Mouse (Mus musculus): ENCODE results near the gene Mrvi1. TPM values are rescaled to one million over a fixed set of nuclear protein-coding genes. Genes with fewer than 3 reads are reported as not detected.

Gene Mrvi1
- polyA plus RNA-seq, 1 experiment from 2014 or later, result 0.59 TPM

DNA sequence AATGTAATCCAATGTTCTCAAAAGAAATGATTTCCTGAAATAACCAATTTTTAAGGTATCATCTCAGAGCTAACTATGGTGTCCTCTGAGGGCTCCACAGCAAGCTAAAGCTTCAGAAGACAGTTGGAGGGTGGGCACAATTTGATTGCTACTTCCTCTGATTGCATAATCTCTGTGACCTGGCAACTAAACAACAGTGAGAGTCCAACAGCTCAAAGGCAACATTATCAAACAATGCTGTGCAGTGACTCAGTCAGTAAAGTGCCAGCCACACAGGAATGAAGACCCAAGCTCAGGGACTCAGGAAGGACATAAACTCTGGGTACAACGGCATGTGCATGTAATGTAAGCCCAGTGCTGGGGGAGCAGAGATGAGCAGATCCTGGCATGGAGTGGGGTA lies 149.2 kb downstream of the Mrvi1 start:
- Histone ChIP-seq H3K9ac (no peak overlapping the region), H3K27me3 (replicated peaks) (no peaks in the 10 kb centered on the region), H3K4me1 (no peaks in the 10 kb centered on the region), H3K4me3 (no peak overlapping the region), H3K27ac (no peak overlapping the region), H3K9me3 (no peaks in the 10 kb centered on the region), H3K36me3 (replicated peaks) (peaks cover 15% of the 10 kb centered on the region; the same call in 1 of the 2 replicates), H3K4me2 (no peak overlapping the region)
- WGBS, result 91% methylated on average over 1 of the region's 1 CpGs
- ATAC-seq (replicated peaks), result no peak

DNA sequence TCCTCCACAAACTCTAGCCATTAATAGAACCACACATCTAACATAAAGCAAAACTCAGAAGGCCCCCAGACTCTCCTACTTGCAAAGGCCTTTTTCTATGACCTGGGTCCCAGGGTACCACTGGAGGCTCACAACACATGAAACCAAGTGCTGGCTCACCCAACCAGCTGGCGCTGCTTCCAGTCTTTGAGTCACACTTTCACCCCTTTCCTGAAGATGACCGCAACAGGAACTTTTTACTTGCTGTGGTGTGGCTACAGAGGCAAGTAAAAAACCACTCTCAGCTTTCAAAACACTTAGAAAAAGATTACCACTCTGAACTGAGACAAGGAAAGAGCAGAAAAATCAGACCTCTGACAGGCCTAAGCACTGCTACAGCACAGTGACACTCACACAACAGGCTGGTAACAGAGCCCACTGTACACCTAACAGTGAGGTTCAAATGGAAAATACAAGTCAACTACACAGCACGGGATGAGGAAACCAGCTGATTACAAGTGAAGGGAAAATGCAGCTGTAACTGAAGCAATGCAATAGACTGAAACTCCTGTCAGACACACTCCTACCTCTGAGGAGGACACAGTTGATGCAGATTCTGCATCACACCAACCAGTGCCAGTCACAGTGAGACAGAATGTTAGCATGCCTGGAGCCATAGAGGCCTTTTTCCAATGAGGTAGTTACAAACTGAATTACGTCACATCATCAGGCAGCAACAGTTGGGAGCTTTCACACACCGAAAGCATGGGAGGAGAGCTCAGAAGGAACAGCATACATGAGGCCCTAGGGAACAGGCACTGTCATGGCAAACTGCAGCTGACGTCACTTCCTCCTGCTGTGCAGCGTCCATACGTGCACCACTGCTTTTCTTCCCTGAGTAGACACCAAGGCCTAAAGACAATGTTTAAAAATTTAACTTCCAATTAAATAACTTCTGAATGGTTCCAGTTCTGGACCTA lies 158.0 kb downstream of the Mrvi1 start:
- Histone ChIP-seq H3K4me2 (no peak overlapping the region), H3K36me3 (replicated peaks) (peaks cover 22% of the 10 kb centered on the region; the same call in 1 of the 2 replicates), H3K9me3 (no peaks in the 10 kb centered on the region), H3K4me1 (no peaks in the 10 kb centered on the region), H3K27ac (no peak overlapping the region), H3K27me3 (replicated peaks) (no peaks in the 10 kb centered on the region), H3K4me3 (no peak overlapping the region), H3K9ac (no peak overlapping the region)
- WGBS, result 90% methylated on average over 8 of the region's 8 CpGs
- ATAC-seq (replicated peaks), result no peak

DNA sequence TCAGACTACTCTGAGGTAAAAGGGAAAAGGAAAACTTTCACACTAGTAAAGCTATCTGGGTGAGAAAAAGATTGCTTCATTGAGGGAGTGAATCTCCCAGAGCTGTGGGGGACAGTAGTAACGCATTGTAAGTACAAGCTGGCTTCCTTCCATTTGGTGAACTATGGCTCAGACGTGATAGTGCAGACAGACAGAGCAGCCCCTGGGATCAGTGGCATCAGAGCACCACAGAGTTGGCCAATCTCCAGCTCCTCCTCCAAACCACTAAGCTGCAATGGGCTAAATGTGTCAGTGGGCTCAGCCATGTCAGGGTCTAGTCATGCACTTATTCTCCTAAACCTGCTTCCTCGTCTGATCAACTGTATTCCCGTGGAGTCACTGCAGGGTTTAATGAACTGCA lies 158.7 kb downstream of the Mrvi1 start:
- Histone ChIP-seq H3K9me3 (no peaks in the 10 kb centered on the region), H3K4me3 (no peak overlapping the region), H3K27me3 (replicated peaks) (no peaks in the 10 kb centered on the region), H3K9ac (no peak overlapping the region), H3K4me1 (no peaks in the 10 kb centered on the region), H3K4me2 (no peak overlapping the region), H3K36me3 (replicated peaks) (peaks cover 22% of the 10 kb centered on the region; the same call in 1 of the 2 replicates), H3K27ac (no peak overlapping the region)
- ATAC-seq (replicated peaks), result no peak
- 77% methylated on average over 4 of the region's 4 CpGs for WGBS

GRCm38 (mm10) chr7:110823076-110823475 lies 159.2 kb downstream of the Mrvi1 start:
- ATAC-seq (replicated peaks), result no peak
- 91% methylated on average over 8 of the region's 8 CpGs for WGBS
- Histone ChIP-seq H3K9ac (no peak overlapping the region), H3K4me1 (no peaks in the 10 kb centered on the region), H3K36me3 (replicated peaks) (peaks cover 19% of the 10 kb centered on the region; the same call in 1 of the 2 replicates), H3K4me3 (no peak overlapping the region), H3K4me2 (no peak overlapping the region), H3K9me3 (no peaks in the 10 kb centered on the region), H3K27ac (no peak overlapping the region), H3K27me3 (replicated peaks) (no peaks in the 10 kb centered on the region)

GRCm38 (mm10) chr7:110822055-110822454 lies 160.2 kb downstream of the Mrvi1 start:
- H3K27me3 ChIP-seq (replicated peaks), result no peaks in the 10 kb centered on the region
- H3K4me1 ChIP-seq, result no peaks in the 10 kb centered on the region
- peaks cover 19% of the 10 kb centered on the region; the same call in 1 of the 2 replicates for H3K36me3 ChIP-seq (replicated peaks)
- WGBS, result 83% methylated on average over 4 of the region's 4 CpGs
- no peak overlapping the region for H3K9ac ChIP-seq
- no peak for ATAC-seq (replicated peaks)
- H3K4me3 ChIP-seq, result no peak overlapping the region
- no peak overlapping the region for H3K4me2 ChIP-seq
- H3K9me3 ChIP-seq, result no peaks in the 10 kb centered on the region
- H3K27ac ChIP-seq, result no peak overlapping the region

GRCm38 (mm10) chr7:110821653-110822052 lies 160.6 kb downstream of the Mrvi1 start:
- no peak overlapping the region for H3K4me2 ChIP-seq
- H3K4me3 ChIP-seq, result no peak overlapping the region
- H3K27ac ChIP-seq, result no peak overlapping the region
- H3K4me1 ChIP-seq, result no peaks in the 10 kb centered on the region
- no peak for ATAC-seq (replicated peaks)
- H3K27me3 ChIP-seq (replicated peaks), result no peaks in the 10 kb centered on the region
- WGBS, result 61% methylated on average over 3 of the region's 3 CpGs
- peaks cover 19% of the 10 kb centered on the region; the same call in 1 of the 2 replicates for H3K36me3 ChIP-seq (replicated peaks)
- H3K9ac ChIP-seq, result no peak overlapping the region
- H3K9me3 ChIP-seq, result no peaks in the 10 kb centered on the region

GRCm38 (mm10) chr7:110821068-110821467 lies 161.2 kb downstream of the Mrvi1 start:
- ATAC-seq (replicated peaks), result no peak

DNA sequence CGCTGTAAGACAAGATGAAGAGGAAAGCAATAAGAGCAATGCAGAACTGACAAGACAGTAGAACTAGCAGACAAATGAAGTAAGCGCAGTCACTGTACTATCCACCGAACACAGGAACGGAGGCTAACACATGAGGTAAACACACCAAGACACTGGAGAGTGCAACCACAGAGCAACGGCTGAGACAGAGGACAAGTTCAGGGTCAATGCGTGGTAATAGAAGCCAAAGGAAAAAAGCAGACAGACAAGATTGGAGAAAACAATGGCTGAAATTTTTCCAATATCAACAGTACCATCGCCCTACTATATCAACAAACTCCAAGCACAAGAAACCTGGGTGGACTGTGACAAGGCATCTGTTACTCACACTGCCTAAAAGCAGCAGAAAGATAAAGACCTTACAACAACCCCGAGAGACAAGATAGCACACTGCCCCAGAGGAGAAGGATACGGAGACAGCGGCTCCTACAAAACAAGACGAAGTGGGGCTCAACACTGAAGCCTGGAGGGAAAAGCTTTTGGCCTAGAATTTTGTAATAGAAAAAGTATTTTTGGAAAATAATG lies 163.4 kb downstream of the Mrvi1 start:
- H3K27ac ChIP-seq, result no peak overlapping the region
- 0 out of 2 replicates have a peak, but pooled peaks cover 8% of the 10 kb centered on the region for H3K36me3 ChIP-seq (replicated peaks)
- no peak for ATAC-seq (replicated peaks)
- H3K4me2 ChIP-seq, result no peak overlapping the region
- H3K4me1 ChIP-seq, result no peaks in the 10 kb centered on the region
- H3K9ac ChIP-seq, result no peak overlapping the region
- no peak overlapping the region for H3K4me3 ChIP-seq
- 92% methylated on average over 11 of the region's 11 CpGs for WGBS
- H3K27me3 ChIP-seq (replicated peaks), result no peaks in the 10 kb centered on the region
- no peaks in the 10 kb centered on the region for H3K9me3 ChIP-seq

More at GRCm38 (mm10) chr7:110821068-110821467, 161.2 kb downstream of the Mrvi1 start:
- Histone ChIP-seq H3K9me3 (no peaks in the 10 kb centered on the region), H3K36me3 (replicated peaks) (peaks cover 19% of the 10 kb centered on the region; the same call in 1 of the 2 replicates), H3K4me2 (no peak overlapping the region), H3K4me3 (no peak overlapping the region), H3K27me3 (replicated peaks) (no peaks in the 10 kb centered on the region), H3K4me1 (no peaks in the 10 kb centered on the region), H3K27ac (no peak overlapping the region), H3K9ac (no peak overlapping the region)
- 63% methylated on average over 5 of the region's 5 CpGs for WGBS

Other genes with a start within 250 kb of the Mrvi1 start
- gene Ampd3, start 214.3 kb downstream of the Mrvi1 start, polyA plus RNA-seq (2015; fragmentation: Nextera tagmentation; extraction: Ambion mirVana), result 9.7 and 10.1 TPM in 2 replicates
- 30.7 and 35.5 TPM in 2 replicates for gene Rnf141, start 138.0 kb downstream of the Mrvi1 start, polyA plus RNA-seq (2015; fragmentation: Nextera tagmentation; extraction: Ambion mirVana)
- gene Lyve1, start 119.2 kb downstream of the Mrvi1 start, polyA plus RNA-seq (2015; fragmentation: Nextera tagmentation; extraction: Ambion mirVana), result 6.9 and 7.0 TPM in 2 replicates
- gene Ctr9, start 46.5 kb upstream of the Mrvi1 start, polyA plus RNA-seq (2015; fragmentation: Nextera tagmentation; extraction: Ambion mirVana), result 86.0 and 91.8 TPM in 2 replicates
- gene Eif4g2, start 100.6 kb upstream of the Mrvi1 start, polyA plus RNA-seq (2015; fragmentation: Nextera tagmentation; extraction: Ambion mirVana), result 1,075 and 1,130 TPM in 2 replicates